Mouse (Mus musculus) hindbrain, embryonic 16.5 days (tissue): ENCODE data around the gene Wdr26. TPM values are rescaled to one million over a fixed set of nuclear protein-coding genes. Genes with fewer than 3 reads are reported as not detected.

Experiments used
- ATAC-seq: fragments of 200-750 bp; cut with Nextera tagmentation; 2 replicates; pipeline ENCODE4 v1.8.0; 2017; ENCODE audit warnings: moderate TSS enrichment, moderate library complexity
- H3K27ac ChIP-seq: fragments of 300-500 bp; sonication (generic); 2 replicates; pipeline ENCODE4 v1.5.1; 2014; ENCODE audit warnings: low read depth, mild to moderate bottlenecking, control low read depth, low read length, moderate library complexity
- H3K27me3 ChIP-seq: fragments of 300-500 bp; sonication (generic); replicated peaks from 2 replicates; pipeline ENCODE4 v1.6.1; 2014; ENCODE audit warnings: low read length; ENCODE audit not compliant: control insufficient read depth, insufficient read depth
- H3K36me3 ChIP-seq: fragments of 300-500 bp; sonication (generic); 2 replicates; pipeline ENCODE4 v1.6.1; 2014; ENCODE audit warnings: mild to moderate bottlenecking, low read length, moderate library complexity, mixed read lengths; ENCODE audit not compliant: control insufficient read depth, insufficient read depth
- H3K4me1 ChIP-seq: fragments of 300-500 bp; sonication (generic); 2 replicates; pipeline ENCODE4 v1.6.1; 2014; ENCODE audit warnings: low read depth, low read length; ENCODE audit not compliant: control insufficient read depth, insufficient read depth
- H3K4me2 ChIP-seq: fragments of 300-500 bp; sonication (generic); 2 replicates; pipeline ENCODE4 v1.6.1; 2014; ENCODE audit warnings: mild to moderate bottlenecking, low read length, control low read depth, moderate library complexity
- H3K4me3 ChIP-seq: fragments of 300-500 bp; sonication (generic); 2 replicates; pipeline ENCODE4 v1.5.1; 2014; ENCODE audit warnings: mild to moderate bottlenecking, low read length, control low read depth, moderate library complexity
- H3K9ac ChIP-seq: fragments of 300-500 bp; sonication (generic); 2 replicates; pipeline ENCODE4 v1.6.1; 2014; ENCODE audit warnings: low read depth, mild to moderate bottlenecking, control low read depth, low read length, moderate library complexity
- H3K9me3 ChIP-seq: fragments of 300-500 bp; sonication (generic); 2 replicates; pipeline ENCODE4 v1.6.1; 2014; ENCODE audit warnings: mild to moderate bottlenecking, low read length, moderate library complexity; ENCODE audit not compliant: control insufficient read depth
- WGBS: fragments of 180-500 bp; shearing (Covaris S2); extraction: QIAGEN DNeasy Blood & Tissue Kit; methylation state at CpG from one replicate; pipeline ENCODE4 v1.1.7; 2014; 5-methylcytosine and 5-hydroxymethylcytosine counted together
- polyA plus RNA-seq: library from polyadenylated mRNA; unstranded; fragments of >200 nt; fragmentation: Nextera tagmentation; extraction: Ambion mirVana; gene quantifications from 2 replicates; pipeline ENCODE4 v1.2.1, GENCODE M21; 2015

The Wdr26 gene
- polyA plus RNA-seq, 1 experiment from 2014 or later, result 30.0 TPM

GRCm38 (mm10) chr1:181149373-181150017 is 62.3 kb downstream of the Wdr26 start:
- Histone ChIP-seq H3K4me2 (no peak overlapping the region), H3K27me3 (no peaks in the 10 kb centered on the region), H3K4me3 (no peak overlapping the region), H3K36me3 (no peaks in the 10 kb centered on the region), H3K27ac (no peak overlapping the region), H3K4me1 (peaks cover 23% of the 10 kb centered on the region), H3K9me3 (no peaks in the 10 kb centered on the region), H3K9ac (no peak overlapping the region)
- ATAC-seq, result no peak
- 71% methylated on average over 3 of the region's 3 CpGs for WGBS

- Histone ChIP-seq H3K4me3 (no peak overlapping the region), H3K4me1 (peaks cover 23% of the 10 kb centered on the region), H3K36me3 (no peaks in the 10 kb centered on the region), H3K9me3 (no peaks in the 10 kb centered on the region), H3K27me3 (no peaks in the 10 kb centered on the region), H3K4me2 (no peak overlapping the region), H3K9ac (no peak overlapping the region), H3K27ac (peak overlapping the region; percentile 40; the same call in 1 of the 2 replicates)
- no peak for ATAC-seq
- 71% methylated on average over 5 of the region's 5 CpGs for WGBS
Observed at GRCm38 (mm10) chr1:181148540-181148939, 63.3 kb downstream of the Wdr26 start.

DNA sequence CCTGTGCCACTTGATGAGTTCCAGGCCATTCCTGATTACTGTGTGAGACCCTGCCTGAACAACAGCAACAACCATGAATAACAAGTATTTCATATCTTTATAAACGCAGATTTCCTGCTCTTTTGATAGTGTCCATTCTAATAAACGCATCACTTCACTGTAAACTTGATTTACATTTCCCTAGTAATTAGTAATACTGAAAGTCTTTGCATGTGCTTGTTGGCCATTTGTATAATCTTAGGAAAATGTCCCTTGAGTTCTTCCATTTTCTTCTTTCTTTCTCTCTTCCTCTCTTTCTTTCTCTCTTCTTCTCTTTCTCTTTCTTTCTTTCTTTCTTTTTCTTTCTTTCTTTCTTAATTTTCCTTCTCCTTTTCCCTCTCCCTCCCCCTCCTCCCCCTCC is 65.6 kb downstream of the Wdr26 start:
- Histone ChIP-seq H3K4me2 (no peak overlapping the region), H3K9me3 (no peaks in the 10 kb centered on the region), H3K9ac (no peak overlapping the region), H3K36me3 (no peaks in the 10 kb centered on the region), H3K27me3 (no peaks in the 10 kb centered on the region), H3K4me3 (no peak overlapping the region), H3K4me1 (peaks cover 16% of the 10 kb centered on the region), H3K27ac (no peak overlapping the region)
- 94% methylated on average over 2 of the region's 2 CpGs for WGBS
- no peak for ATAC-seq

- ATAC-seq, result no peak
Observed at GRCm38 (mm10) chr1:181144966-181145365, 66.8 kb downstream of the Wdr26 start.

DNA sequence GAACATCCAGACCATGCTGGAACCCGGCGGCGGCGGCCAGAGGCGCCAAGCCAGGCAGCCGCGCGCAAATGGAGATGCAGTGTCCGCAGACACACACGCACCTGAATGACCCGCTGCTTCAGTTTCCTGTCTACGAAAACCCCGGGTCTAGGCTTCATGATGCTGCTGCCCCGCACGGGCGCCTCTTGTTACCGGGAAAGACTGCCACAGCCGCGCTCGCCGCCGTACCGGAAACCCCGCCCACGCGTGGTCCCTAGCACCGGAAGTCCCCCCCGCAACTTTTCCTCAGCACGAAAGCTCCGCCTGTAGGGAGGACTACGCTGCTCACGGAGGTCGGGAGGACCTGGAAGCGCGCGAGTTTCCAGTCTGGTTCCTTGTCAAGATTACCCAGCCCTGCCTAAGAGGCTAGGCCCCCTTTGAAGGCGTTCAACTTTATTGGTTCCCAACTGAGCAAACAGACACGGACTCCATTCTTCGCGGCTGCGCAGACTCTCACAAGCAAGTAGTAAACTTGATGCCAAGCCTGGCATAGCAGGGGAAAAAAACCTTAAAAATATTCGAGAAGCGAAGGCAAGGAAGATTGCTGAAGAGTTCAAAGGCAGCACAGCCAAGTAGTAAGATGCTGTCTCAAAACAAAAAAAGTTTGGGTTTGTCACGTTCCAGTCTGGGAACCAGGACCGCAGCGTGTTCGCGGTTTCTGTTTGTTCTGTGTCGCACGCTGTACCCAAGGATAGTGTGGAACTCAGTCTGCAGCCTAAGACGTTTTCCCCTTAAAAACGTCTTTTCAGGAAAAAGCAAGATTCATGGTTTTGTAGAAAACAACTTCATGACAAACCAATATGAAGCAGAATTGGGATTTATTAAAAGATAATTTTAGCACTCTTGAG is 67.6 kb downstream of the Wdr26 start, which contains the start of the genes Nvl and Cnih4:
Gene Nvl, minus strand, starts transcription at position 255 of the 887 bp plus-strand sequence.
Gene Cnih4, plus strand, starts transcription at position 744 of the 887 bp plus-strand sequence.
- Histone ChIP-seq H3K4me2 (peak within 1 kb of the TSS; percentile 79), H3K9me3 (no peaks in the 10 kb centered on the region), H3K4me3 (peak within 1 kb of the TSS; percentile 52), H3K4me1 (peaks cover 16% of the 10 kb centered on the region), H3K27ac (peak within 1 kb of the TSS; percentile 71), H3K27me3 (no peaks in the 10 kb centered on the region), H3K36me3 (peaks cover 8% of the 10 kb centered on the region), H3K9ac (peak within 1 kb of the TSS; percentile 63)
- ATAC-seq, result peak; percentile 100
- under 1% methylated on average over 52 of the region's 52 CpGs for WGBS

More at GRCm38 (mm10) chr1:181144966-181145365, 66.8 kb downstream of the Wdr26 start:
- peak overlapping the region; percentile 62 for H3K9ac ChIP-seq
- 12% methylated on average over 12 of the region's 12 CpGs for WGBS
- H3K4me2 ChIP-seq, result peak overlapping the region; percentile 60
- H3K9me3 ChIP-seq, result no peaks in the 10 kb centered on the region
- H3K4me1 ChIP-seq, result peaks cover 16% of the 10 kb centered on the region
- peak overlapping the region; percentile 52 for H3K4me3 ChIP-seq
- H3K27ac ChIP-seq, result no peak overlapping the region
- H3K36me3 ChIP-seq, result 0 out of 2 replicates have a peak, but pooled peaks cover 2% of the 10 kb centered on the region
- H3K27me3 ChIP-seq, result no peaks in the 10 kb centered on the region

GRCm38 (mm10) chr1:181143609-181143949 is 68.2 kb downstream of the Wdr26 start:
- peaks cover 16% of the 10 kb centered on the region for H3K4me1 ChIP-seq
- peak overlapping the region; percentile 52 for H3K4me3 ChIP-seq
- peak overlapping the region; percentile 79 for H3K4me2 ChIP-seq
- ATAC-seq, result peak; percentile 7; the same call in 1 of the 2 replicates
- peaks cover 10% of the 10 kb centered on the region for H3K36me3 ChIP-seq
- no peaks in the 10 kb centered on the region for H3K27me3 ChIP-seq
- WGBS, result 0% methylated on average over 12 of the region's 12 CpGs
- H3K9me3 ChIP-seq, result no peaks in the 10 kb centered on the region
- H3K27ac ChIP-seq, result peak overlapping the region; percentile 71
- H3K9ac ChIP-seq, result peak overlapping the region; percentile 63

- Histone ChIP-seq H3K4me1 (peaks cover 8% of the 10 kb centered on the region), H3K36me3 (peaks cover 24% of the 10 kb centered on the region), H3K9ac (no peak overlapping the region), H3K4me3 (no peak overlapping the region), H3K4me2 (no peak overlapping the region), H3K9me3 (no peaks in the 10 kb centered on the region), H3K27ac (no peak overlapping the region), H3K27me3 (no peaks in the 10 kb centered on the region)
- no peak for ATAC-seq
- WGBS, result 95% methylated on average over 7 of the region's 7 CpGs
Observed at GRCm38 (mm10) chr1:181138730-181139129, 73.1 kb downstream of the Wdr26 start.

GRCm38 (mm10) chr1:181131915-181132314 is 79.9 kb downstream of the Wdr26 start:
- Histone ChIP-seq H3K27me3 (no peaks in the 10 kb centered on the region), H3K36me3 (peaks cover 29% of the 10 kb centered on the region), H3K4me3 (no peak overlapping the region), H3K9ac (no peak overlapping the region), H3K4me1 (no peaks in the 10 kb centered on the region), H3K4me2 (no peak overlapping the region), H3K27ac (no peak overlapping the region), H3K9me3 (no peaks in the 10 kb centered on the region)
- WGBS, result 95% methylated on average over 6 of the region's 6 CpGs
- ATAC-seq, result no peak

DNA sequence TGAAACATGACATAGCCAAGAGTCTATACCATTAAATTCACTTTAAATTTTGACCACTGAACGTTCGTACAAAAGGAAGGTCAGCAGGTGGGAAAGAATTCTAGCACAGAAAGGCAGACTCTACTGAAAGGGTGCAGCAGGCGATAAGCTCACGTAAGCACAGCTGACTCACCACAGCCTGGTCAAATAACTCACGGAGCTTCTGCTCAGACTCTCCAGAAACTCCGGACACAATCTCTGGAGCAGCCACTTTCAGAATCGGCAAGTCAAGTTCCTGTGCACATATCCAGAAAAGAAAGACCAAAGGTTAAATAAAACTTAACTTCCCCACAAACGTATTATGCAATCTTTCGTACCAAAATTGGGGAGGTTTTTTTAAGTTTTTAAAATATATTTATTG is 85.0 kb downstream of the Wdr26 start:
- ATAC-seq, result no peak
- Histone ChIP-seq H3K27me3 (no peaks in the 10 kb centered on the region), H3K9ac (no peak overlapping the region), H3K9me3 (no peaks in the 10 kb centered on the region), H3K36me3 (peaks cover 39% of the 10 kb centered on the region), H3K27ac (no peak overlapping the region), H3K4me1 (no peaks in the 10 kb centered on the region), H3K4me3 (no peak overlapping the region), H3K4me2 (no peak overlapping the region)
- 94% methylated on average over 9 of the region's 9 CpGs for WGBS
